Mouse (Mus musculus) kidney, adult 2 months (tissue): ENCODE results near the gene Agpat2.

ENCODE experiments used
- CTCF ChIP-seq: fragments of 200-500 bp; conservative IDR thresholded peaks from 2 replicates; pipeline ENCODE4 v1.5.1; 2011; ENCODE audit warnings: low read depth, mild to moderate bottlenecking, control low read depth, low read length, moderate library complexity, mixed read lengths; ENCODE audit not compliant: insufficient read depth, insufficient read length
- POLR2A ChIP-seq: fragments of 200-500 bp; IDR thresholded peaks from one replicate; pipeline ENCODE4 v1.6.1; 2011; ENCODE audit warnings: low read depth, low read length, control low read depth

- no peak for TF ChIP-seq CTCF
- no peak for TF ChIP-seq POLR2A
Observed at GRCm38 (mm10) chr2:26553904-26554303, 50.3 kb downstream of the Agpat2 start.
